Mouse (Mus musculus): ENCODE results near the gene Ece2. TPM values are rescaled to one million over a fixed set of nuclear protein-coding genes. Genes with fewer than 3 reads are reported as not detected.
"Not testable (repeated sequence)": the region's sequence is repeated elsewhere in the genome, so short reads cannot be mapped to it uniquely, and the experiment has no call there.

Gene Ece2
- polyA plus RNA-seq, 1 experiment from 2014 or later = 6.9 TPM

DNA sequence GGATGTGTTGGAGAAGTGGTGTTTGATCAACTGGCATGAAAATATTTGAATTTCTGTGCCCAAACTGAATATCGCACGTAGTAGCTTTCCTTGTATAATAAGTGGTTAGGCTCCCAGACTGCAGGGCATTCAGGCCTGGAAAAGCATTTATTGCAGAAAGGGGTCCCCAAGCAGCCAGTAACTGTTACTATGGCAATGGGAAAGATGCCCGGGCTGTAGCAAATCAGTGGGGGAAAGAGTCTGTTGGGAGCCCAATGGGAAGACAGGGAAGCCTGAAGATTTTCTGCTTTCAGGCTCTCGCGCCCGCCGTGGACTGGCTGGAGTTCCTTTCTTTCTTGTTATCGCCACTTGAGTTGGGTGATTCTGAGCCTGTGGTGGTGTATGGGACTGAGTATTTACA is 8.7 kb downstream of the Ece2 start:
- Histone ChIP-seq H3K4me2 (replicated peaks) (no peak overlapping the region), H3K9ac (no peak overlapping the region), H3K4me1 (no peaks in the 10 kb centered on the region), H3K27me3 (replicated peaks) (no peaks in the 10 kb centered on the region), H3K4me3 (no peak overlapping the region), H3K27ac (no peak overlapping the region), H3K9me3 (no peaks in the 10 kb centered on the region), H3K36me3 (no peaks in the 10 kb centered on the region)
- no peak for ATAC-seq (ENCODE audit: low FRiP score, low read depth)
- WGBS = 83% methylated on average over 8 of the region's 8 CpGs

DNA sequence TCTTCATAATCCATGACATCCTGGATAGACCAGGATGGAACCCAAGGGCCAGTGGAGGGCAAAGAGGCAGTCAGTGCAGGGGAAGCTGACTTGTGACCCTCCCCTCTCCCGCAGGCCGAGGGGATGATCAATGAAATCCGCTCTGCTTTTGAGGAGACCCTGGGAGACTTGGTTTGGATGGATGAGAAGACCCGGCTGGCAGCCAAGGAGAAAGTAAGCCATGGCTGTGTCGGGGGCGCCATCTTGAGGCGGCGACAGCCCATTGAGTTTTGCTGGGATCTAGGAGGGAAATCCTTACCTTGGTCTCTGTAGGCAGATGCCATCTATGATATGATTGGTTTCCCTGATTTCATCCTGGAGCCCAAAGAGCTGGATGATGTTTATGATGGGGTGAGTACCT is 12.5 kb downstream of the Ece2 start:
- ATAC-seq (ENCODE audit: low FRiP score, low read depth) = peak; percentile 48; the same call in 1 of the 2 replicates
- no peak overlapping the region for H3K27ac ChIP-seq
- H3K4me2 ChIP-seq (replicated peaks) = no peak overlapping the region
- WGBS = 3% methylated on average over 8 of the region's 8 CpGs
- H3K36me3 ChIP-seq = no peaks in the 10 kb centered on the region
- no peak overlapping the region for H3K4me3 ChIP-seq
- no peaks in the 10 kb centered on the region for H3K27me3 ChIP-seq (replicated peaks)
- no peaks in the 10 kb centered on the region for H3K9me3 ChIP-seq
- no peak overlapping the region for H3K9ac ChIP-seq
- no peaks in the 10 kb centered on the region for H3K4me1 ChIP-seq

DNA sequence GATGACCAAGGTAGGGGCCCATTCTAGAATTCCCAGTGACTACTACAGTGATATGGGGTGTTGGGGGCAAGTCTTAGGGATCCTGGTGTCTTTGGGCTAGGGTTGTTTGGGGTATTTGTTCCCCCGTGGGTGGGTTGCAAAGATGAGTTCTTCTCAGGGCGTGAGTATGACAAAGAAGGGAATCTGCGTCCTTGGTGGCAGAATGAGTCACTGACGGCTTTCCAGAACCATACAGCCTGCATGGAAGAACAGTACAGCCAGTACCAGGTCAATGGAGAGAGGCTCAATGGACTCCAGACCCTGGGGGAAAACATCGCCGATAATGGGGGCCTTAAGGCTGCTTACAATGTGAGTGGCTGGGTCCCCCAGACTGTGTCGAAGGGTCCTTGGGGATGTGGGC is 14.3 kb downstream of the Ece2 start:
- no peak for ATAC-seq (ENCODE audit: low FRiP score, low read depth)
- Histone ChIP-seq H3K4me2 (replicated peaks) (no peak overlapping the region), H3K27ac (no peak overlapping the region), H3K27me3 (replicated peaks) (no peaks in the 10 kb centered on the region), H3K9ac (no peak overlapping the region), H3K4me1 (no peaks in the 10 kb centered on the region), H3K4me3 (no peak overlapping the region), H3K9me3 (no peaks in the 10 kb centered on the region), H3K36me3 (no peaks in the 10 kb centered on the region)
- 93% methylated on average over 7 of the region's 7 CpGs for WGBS

DNA sequence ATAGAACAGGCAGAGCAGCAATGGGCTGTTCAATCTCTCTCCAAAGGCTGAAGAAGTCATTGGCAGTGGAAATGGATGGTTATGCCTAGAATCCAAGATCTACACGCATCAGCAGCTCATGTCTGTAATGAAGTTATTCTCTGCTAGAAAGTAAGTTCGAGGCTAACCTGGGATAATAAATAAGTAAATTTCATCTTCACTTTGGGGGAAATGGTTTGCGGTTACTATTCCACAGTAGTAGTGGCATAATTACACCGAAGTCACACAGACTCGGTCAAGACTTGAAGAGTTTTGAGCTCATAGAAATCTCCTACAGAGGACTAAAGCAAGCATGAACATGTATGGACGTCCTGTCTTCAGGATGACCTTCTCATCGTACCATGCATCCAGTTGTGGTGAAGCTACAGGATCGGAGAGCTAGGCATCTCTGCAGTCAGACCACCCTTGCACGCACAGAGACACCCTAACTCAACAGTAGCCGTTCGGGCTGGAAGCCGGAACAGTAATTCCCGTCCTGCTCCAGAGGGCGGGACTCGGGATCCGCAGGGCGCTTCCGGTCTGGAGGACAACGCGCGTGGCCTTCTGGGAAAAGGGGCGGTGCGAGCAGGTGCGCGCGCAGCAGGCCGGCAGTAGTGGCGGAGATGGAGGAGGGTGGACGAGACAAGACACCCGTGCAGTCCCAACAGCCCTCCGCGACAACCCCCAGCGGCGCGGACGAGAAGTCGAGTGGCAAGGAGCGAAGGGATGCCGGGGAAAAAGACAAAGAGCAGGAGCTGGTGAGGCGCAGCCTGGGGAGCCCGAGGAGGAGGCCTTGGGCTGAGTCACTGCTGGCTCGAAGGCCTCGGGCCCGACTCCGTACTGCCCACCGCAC is 21.7 kb downstream of the Ece2 start, which contains the start of gene Psmd2:
TSS of gene Psmd2 (plus strand) at position 577 of the 871 bp plus-strand sequence.
- Histone ChIP-seq H3K27ac (no peak within 1 kb of the TSS), H3K9ac (peak within 1 kb of the TSS; percentile 87), H3K36me3 (peaks cover 20% of the 10 kb centered on the region), H3K4me1 (peaks cover 16% of the 10 kb centered on the region), H3K9me3 (no peaks in the 10 kb centered on the region), H3K27me3 (replicated peaks) (no peaks in the 10 kb centered on the region), H3K4me2 (replicated peaks) (peak within 1 kb of the TSS; percentile 91), H3K4me3 (peak within 1 kb of the TSS; percentile 71)
- ATAC-seq (ENCODE audit: low FRiP score, low read depth) = peak; percentile 95
- WGBS = 2% methylated on average over 46 of the region's 46 CpGs

DNA sequence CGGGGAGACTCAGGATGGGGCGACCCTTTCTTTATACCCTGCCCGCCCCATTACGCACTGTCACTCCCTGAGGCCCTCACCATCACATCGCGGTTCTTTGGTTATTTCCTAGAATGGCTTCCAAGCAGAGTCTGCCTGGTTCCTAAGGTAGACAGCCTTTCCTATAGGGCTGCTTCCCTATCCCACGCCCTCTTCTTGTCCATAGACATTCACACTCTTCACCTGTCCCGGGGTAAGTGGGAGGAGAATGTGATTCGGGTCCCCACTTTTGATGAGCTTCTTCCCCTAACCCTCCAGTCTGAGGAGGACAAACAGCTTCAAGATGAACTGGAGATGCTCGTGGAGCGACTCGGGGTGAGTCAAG is 22.3 kb downstream of the Ece2 start:
- Histone ChIP-seq H3K9ac (peak overlapping the region; percentile 87), H3K27me3 (replicated peaks) (no peaks in the 10 kb centered on the region), H3K4me3 (peak overlapping the region; percentile 71), H3K36me3 (peaks cover 26% of the 10 kb centered on the region), H3K27ac (no peak overlapping the region), H3K4me1 (peaks cover 16% of the 10 kb centered on the region), H3K4me2 (replicated peaks) (peak overlapping the region; percentile 91), H3K9me3 (no peaks in the 10 kb centered on the region)
- no peak for ATAC-seq (ENCODE audit: low FRiP score, low read depth)
- 11% methylated on average over 12 of the region's 12 CpGs for WGBS

DNA sequence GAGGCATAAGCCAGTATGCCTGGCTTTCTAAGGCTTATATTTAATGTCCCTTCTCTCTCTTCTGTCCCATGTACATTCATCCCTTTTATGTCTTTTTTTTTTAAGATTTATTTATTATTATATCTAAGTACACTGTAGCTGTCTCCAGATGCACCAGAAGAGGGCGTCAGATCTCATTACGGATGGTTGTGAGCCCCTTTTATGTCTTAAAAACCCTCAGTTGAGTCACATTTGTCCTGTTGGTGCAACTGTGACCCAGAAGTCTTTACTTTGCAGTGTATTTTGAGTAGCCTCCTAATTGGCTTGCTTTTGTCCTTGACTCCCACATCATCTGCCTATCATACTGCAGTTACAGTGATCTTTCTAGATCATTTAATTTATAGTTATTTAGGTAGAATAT is 23.7 kb downstream of the Ece2 start:
- Histone ChIP-seq H3K36me3 (peaks cover 40% of the 10 kb centered on the region), H3K9ac (no peak overlapping the region), H3K4me2 (replicated peaks) (peak overlapping the region; percentile 91; the same call in 1 of the 2 replicates), H3K27me3 (replicated peaks) (no peaks in the 10 kb centered on the region), H3K27ac (no peak overlapping the region), H3K4me3 (no peak overlapping the region), H3K4me1 (peaks cover 16% of the 10 kb centered on the region), H3K9me3 (no peaks in the 10 kb centered on the region)
- ATAC-seq (ENCODE audit: low FRiP score, low read depth) = no peak
- 51% methylated on average over 2 of the region's 2 CpGs for whole genome bisulfite sequencing

DNA sequence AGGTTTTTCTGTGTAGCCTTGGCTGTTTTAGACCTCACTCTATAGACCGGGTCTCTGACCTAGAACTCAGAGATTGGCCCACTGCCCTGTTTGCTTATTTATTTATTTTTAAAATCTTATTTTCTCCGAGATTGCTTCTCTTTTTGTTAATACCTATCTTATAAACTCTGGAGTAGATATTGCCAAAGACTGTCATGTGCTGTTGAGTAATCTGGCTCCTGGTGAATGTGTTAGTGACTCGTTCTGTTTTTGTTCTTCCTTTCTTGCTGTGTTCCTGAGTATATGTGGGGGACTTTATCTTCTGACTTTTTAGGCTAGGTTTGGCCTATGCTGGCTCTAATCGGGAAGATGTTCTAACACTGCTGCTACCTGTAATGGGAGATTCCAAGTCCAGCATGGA is 28.0 kb downstream of the Ece2 start:
- Histone ChIP-seq H3K9ac (no peak overlapping the region), H3K4me2 (replicated peaks) (no peak overlapping the region), H3K9me3 (no peaks in the 10 kb centered on the region), H3K27me3 (replicated peaks) (no peaks in the 10 kb centered on the region), H3K27ac (no peak overlapping the region), H3K36me3 (peaks cover 82% of the 10 kb centered on the region), H3K4me1 (peaks cover 6% of the 10 kb centered on the region), H3K4me3 (no peak overlapping the region)
- no peak for ATAC-seq (ENCODE audit: low FRiP score, low read depth)
- WGBS = 91% methylated on average over 4 of the region's 4 CpGs

DNA sequence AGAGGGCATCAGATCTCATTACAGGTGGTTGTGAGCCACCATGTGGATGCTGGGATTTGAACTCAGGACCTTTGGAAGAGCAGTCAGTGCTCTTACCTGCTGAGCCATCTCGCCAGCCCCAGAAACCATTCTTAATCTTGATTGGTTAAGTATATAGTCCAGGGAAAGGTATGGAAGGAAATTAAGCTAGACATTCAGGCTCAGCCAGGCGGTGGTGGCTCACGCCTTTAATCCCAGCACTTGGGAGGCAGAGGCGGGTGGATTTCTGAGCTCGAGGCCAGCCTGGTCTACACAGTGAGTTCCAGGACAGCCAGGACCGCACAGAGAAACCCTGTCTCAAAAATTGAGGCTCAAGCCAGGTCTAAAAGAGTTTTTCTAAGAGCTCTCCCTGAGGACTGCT is 38.4 kb downstream of the Ece2 start, which contains the start of gene Eif4g1:
TSS of gene Eif4g1 (plus strand) at position 301 of the 400 bp plus-strand sequence.
- not testable (repeated sequence) for H3K9ac ChIP-seq; H3K27ac ChIP-seq; H3K4me3 ChIP-seq; ATAC-seq (ENCODE audit: low FRiP score, low read depth); H3K27me3 ChIP-seq (replicated peaks); H3K4me1 ChIP-seq; H3K4me2 ChIP-seq (replicated peaks); H3K9me3 ChIP-seq
- peaks cover 16% of the 10 kb centered on the region for H3K36me3 ChIP-seq
- 97% methylated on average over 5 of the region's 6 CpGs for WGBS

DNA sequence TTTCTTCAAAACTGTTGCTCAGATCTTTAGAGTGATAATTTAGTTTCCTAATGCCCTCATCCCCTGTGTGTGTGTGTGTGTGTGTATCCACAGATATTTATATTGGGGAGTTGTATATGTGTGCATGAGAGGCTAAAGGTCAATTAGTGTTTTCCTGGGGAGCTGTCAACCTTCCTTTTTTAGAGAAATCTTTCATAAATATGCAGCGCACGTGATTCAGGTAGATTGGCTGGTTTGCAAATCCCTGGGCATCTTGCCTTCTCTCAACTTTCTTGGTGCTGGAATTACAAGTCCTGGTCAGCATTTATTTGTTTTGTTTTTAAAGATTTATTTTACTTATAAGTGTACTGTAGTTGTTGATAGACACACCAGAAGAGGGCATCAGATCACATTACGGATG is 40.7 kb downstream of the Ece2 start:
- Histone ChIP-seq H3K27ac (no peak overlapping the region), H3K27me3 (replicated peaks) (no peaks in the 10 kb centered on the region)
- WGBS = 92% methylated on average over 3 of the region's 3 CpGs

DNA sequence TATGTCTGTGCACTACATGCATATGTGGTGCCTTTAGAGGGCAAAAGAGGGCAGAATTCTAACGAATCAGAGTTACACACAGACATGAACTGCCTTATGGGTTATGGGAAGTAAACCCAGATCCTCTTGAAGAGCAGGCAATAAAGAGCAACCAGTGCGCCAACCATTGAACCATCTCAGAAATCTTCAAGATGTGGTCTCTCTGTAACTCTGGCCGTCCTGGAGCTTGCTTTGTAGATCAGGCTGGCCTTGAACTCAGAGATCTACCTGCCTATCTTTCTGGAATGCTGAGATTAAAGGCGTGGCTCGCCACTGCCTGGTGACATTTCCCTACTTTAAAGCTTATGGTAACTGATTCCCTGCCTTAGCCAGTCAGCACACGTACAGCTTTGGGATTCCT is 42.3 kb downstream of the Ece2 start:
- peaks cover 15% of the 10 kb centered on the region for H3K4me1 ChIP-seq
- no peaks in the 10 kb centered on the region for H3K27me3 ChIP-seq (replicated peaks)
- H3K9me3 ChIP-seq = no peaks in the 10 kb centered on the region
- H3K36me3 ChIP-seq = peaks cover 16% of the 10 kb centered on the region
- no peak overlapping the region for H3K27ac ChIP-seq
- no peak for ATAC-seq (ENCODE audit: low FRiP score, low read depth)
- H3K4me3 ChIP-seq = peak overlapping the region; percentile 98; the same call in 1 of the 2 replicates
- peak overlapping the region; percentile 99 for H3K4me2 ChIP-seq (replicated peaks)
- WGBS = 28% methylated on average over 6 of the region's 6 CpGs
- no peak overlapping the region for H3K9ac ChIP-seq

More for the DNA sequence above, 40.7 kb downstream of the Ece2 start:
- no peak for ATAC-seq (ENCODE audit: low FRiP score, low read depth)
- Histone ChIP-seq H3K4me2 (replicated peaks) (no peak overlapping the region), H3K4me1 (peaks cover 15% of the 10 kb centered on the region), H3K9ac (no peak overlapping the region), H3K9me3 (no peaks in the 10 kb centered on the region), H3K36me3 (peaks cover 2% of the 10 kb centered on the region), H3K4me3 (no peak overlapping the region)

DNA sequence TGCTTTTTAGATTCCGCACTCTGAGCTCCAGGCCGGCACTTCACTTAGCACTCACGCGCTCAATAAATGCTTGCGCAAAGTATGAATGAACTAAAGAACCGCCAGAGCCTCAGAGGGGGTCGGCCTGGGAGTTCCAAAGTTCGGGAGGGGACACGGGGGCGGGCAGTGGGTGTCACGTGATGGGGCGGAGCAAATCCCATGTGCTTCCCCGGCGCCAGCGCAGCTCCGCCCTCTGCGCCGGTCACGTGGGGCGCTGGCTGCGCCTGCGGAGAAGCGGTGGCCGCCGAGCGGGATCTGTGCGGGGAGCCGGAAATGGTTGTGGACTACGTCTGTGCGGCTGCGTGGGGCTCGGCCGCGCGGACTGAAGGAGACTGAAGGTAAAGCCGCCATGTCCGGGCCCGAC is 42.9 kb downstream of the Ece2 start:
- H3K4me1 ChIP-seq = peaks cover 15% of the 10 kb centered on the region
- WGBS = 1% methylated on average over 38 of the region's 38 CpGs
- H3K27me3 ChIP-seq (replicated peaks) = no peaks in the 10 kb centered on the region
- no peaks in the 10 kb centered on the region for H3K9me3 ChIP-seq
- peak overlapping the region; percentile 99 for H3K4me2 ChIP-seq (replicated peaks)
- peaks cover 22% of the 10 kb centered on the region for H3K36me3 ChIP-seq
- peak overlapping the region; percentile 98 for H3K4me3 ChIP-seq
- peak overlapping the region; percentile 83 for H3K27ac ChIP-seq
- peak; percentile 94 for ATAC-seq (ENCODE audit: low FRiP score, low read depth)
- H3K9ac ChIP-seq = peak overlapping the region; percentile 97

DNA sequence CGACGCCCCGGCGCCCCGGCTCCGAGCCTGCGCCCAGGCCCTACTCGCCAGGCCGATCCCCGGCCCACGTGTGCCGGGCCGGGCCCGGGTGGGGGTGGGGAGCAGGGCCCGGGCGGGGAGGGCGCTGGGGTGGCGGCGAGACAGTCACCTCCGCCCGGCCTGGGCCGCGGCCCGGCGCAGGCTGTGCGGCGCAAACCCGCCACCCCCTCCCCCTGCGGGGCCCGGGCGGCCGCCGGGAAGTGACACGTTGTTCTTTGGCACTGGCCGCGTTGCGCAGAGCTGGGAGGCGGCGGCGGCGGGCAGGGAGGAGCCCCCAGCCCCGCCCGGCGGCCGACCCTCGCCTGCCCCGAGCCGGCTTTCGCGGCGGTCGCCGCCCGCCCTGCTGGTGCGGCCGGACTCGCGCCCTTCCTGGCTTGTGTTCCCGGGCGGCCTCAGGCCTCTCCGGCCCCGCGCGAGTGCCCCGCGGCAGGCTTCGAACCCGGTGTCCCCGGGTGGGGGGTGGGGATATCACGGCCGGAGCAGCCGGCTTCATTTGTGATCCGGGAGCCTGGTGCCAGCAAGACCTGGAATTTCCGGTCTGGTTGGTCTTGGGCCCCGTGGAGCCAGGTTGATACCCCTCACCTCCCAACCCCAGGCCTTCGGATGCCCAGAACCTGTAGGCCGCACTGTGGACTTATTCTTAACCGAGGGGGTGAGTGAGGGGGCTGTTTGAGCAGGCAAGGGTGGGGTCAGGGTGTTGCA is 43.5 kb downstream of the Ece2 start:
- Histone ChIP-seq H3K9me3 (no peaks in the 10 kb centered on the region), H3K4me3 (peak overlapping the region; percentile 98), H3K36me3 (peaks cover 28% of the 10 kb centered on the region), H3K4me1 (peaks cover 15% of the 10 kb centered on the region), H3K27ac (peak overlapping the region; percentile 83), H3K9ac (peak overlapping the region; percentile 97), H3K27me3 (replicated peaks) (no peaks in the 10 kb centered on the region), H3K4me2 (replicated peaks) (peak overlapping the region; percentile 99)
- ATAC-seq (ENCODE audit: low FRiP score, low read depth) = peak; percentile 85
- WGBS = under 1% methylated on average over 55 of the region's 78 CpGs
